Mouse (Mus musculus) heart, embryonic 11.5 days (tissue): Measurements from ENCODE around the gene Arrdc5. TPM values are rescaled to one million over a fixed set of nuclear protein-coding genes. Genes with fewer than 3 reads are reported as not detected.

Experiments
- ATAC-seq: fragments of 200-750 bp; cut with Nextera tagmentation; replicated peaks from 2 replicates; pipeline ENCODE4 v1.8.0; 2017; ENCODE audit warnings: moderate library complexity; ENCODE audit not compliant: insufficient number of reproducible peaks, low FRiP score, low TSS enrichment
- H3K27ac ChIP-seq: fragments of 300-500 bp; sonication (generic); 2 replicates; pipeline ENCODE4 v1.5.1; 2014; ENCODE audit warnings: mild to moderate bottlenecking, low read depth, low read length
- H3K27me3 ChIP-seq: fragments of 300-500 bp; sonication (generic); 2 replicates; pipeline ENCODE4 v1.6.1; 2014; ENCODE audit warnings: mild to moderate bottlenecking, low read length, mixed read lengths; ENCODE audit not compliant: control insufficient read depth, insufficient read depth
- H3K36me3 ChIP-seq: fragments of 300-500 bp; sonication (generic); 2 replicates; pipeline ENCODE4 v1.6.1; 2014; ENCODE audit warnings: mild to moderate bottlenecking, low read length, moderate library complexity, mixed read lengths; ENCODE audit not compliant: control insufficient read depth, insufficient read depth
- H3K4me1 ChIP-seq: fragments of 300-500 bp; sonication (generic); 2 replicates; pipeline ENCODE4 v1.6.1; 2014; ENCODE audit warnings: low read length; ENCODE audit not compliant: control insufficient read depth, insufficient read depth
- H3K4me2 ChIP-seq: fragments of 300-500 bp; sonication (generic); 2 replicates; pipeline ENCODE4 v1.6.1; 2014; ENCODE audit warnings: mild to moderate bottlenecking, moderate library complexity
- H3K4me3 ChIP-seq: fragments of 300-500 bp; sonication (generic); 2 replicates; pipeline ENCODE4 v1.5.1; 2014; ENCODE audit warnings: low read depth, low read length
- H3K9ac ChIP-seq: fragments of 300-500 bp; sonication (generic); 2 replicates; pipeline ENCODE4 v1.6.1; 2014; ENCODE audit warnings: mild to moderate bottlenecking, low read depth, low read length, moderate library complexity
- H3K9me3 ChIP-seq: fragments of 300-500 bp; sonication (generic); replicated peaks from 2 replicates; pipeline ENCODE4 v1.6.1; 2016; ENCODE audit warnings: low read length; ENCODE audit not compliant: control insufficient read depth
- WGBS: fragments of 180-500 bp; shearing (Covaris S2); extraction: QIAGEN DNeasy Blood & Tissue Kit; methylation state at CpG from one replicate; pipeline ENCODE4 v1.1.7; 2014; ENCODE audit not compliant: insufficient replicate concordance; 5-methylcytosine and 5-hydroxymethylcytosine counted together
- polyA plus RNA-seq: library from polyadenylated mRNA; unstranded; fragments of >200 nt; fragmentation: Nextera tagmentation; extraction: Ambion mirVana; gene quantifications from 2 replicates; pipeline ENCODE4 v1.2.1, GENCODE M21; 2014

The Arrdc5 gene
- polyA plus RNA-seq, 1 experiment from 2014 or later: not detected

- Histone ChIP-seq H3K4me2 (no peak overlapping the region), H3K4me1 (peaks cover 19% of the 10 kb centered on the region), H3K9ac (no peak overlapping the region), H3K9me3 (no peaks in the 10 kb centered on the region), H3K27ac (peak overlapping the region; percentile 92), H3K4me3 (no peak overlapping the region), H3K27me3 (no peaks in the 10 kb centered on the region), H3K36me3 (peaks cover 24% of the 10 kb centered on the region)
- ATAC-seq: no peak
- WGBS: 80% methylated on average over 5 of the region's 5 CpGs
These were observed 21.7 kb downstream of the Arrdc5 start for GRCm38 (mm10) chr17:56278340-56278739.

GRCm38 (mm10) chr17:56277567-56277893 lies 22.6 kb downstream of the Arrdc5 start:
- peaks cover 19% of the 10 kb centered on the region for H3K4me1 ChIP-seq
- H3K9ac ChIP-seq: peak overlapping the region; percentile 68
- peaks cover 17% of the 10 kb centered on the region for H3K36me3 ChIP-seq
- H3K27me3 ChIP-seq: no peaks in the 10 kb centered on the region
- H3K9me3 ChIP-seq: no peaks in the 10 kb centered on the region
- H3K4me2 ChIP-seq: peak overlapping the region; percentile 83
- H3K4me3 ChIP-seq: peak overlapping the region; percentile 65
- WGBS: 29% methylated on average over 2 of the region's 2 CpGs
- no peak for ATAC-seq
- peak overlapping the region; percentile 92 for H3K27ac ChIP-seq

DNA sequence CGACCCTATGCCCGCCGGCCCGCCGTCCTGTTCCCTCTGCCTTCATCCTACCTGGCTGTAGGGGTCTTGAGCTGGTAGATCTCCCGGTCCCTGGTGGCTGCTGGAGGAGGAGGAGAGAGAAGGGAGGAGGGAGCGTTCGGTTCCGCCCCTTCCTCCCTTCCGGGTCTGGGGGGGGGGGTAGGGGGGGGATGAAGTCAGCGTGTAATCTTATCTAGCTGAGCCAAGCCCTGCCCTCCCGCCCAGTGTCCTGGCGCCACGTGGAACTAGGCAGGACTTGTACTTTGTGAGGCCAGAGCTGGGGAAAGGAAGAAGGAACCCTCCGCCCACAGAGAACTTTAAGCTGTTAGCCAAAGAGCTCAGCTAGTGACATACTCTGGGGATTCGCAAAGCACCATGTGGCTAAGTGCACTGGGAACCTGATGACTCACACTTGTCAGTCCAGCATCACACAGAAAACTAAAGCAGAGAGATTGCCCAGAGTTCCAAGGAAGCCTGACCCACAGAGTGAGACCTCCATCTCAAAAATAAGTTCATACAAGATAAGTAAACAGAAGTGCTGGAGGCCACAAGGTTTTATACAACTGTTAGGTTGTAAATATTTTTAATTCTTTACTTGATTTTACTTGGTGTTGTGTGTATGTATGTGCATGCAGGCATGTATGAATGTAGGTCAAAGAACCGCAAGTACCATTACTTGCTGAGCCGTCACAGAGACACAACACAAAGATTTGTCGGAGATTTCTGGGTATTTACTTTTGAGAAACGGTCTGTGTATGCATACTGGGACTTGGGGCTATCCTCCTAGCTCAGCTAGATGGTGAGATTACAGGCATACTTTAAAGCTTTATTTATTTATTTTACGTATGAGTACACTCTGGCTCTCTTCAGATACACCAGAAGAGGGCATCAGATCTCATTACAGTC lies 23.2 kb downstream of the Arrdc5 start, which contains the start of gene Ticam1:
Gene Ticam1, minus strand, starts transcription at position 144 of the 924 bp plus-strand sequence.
- H3K9me3 ChIP-seq: no peaks in the 10 kb centered on the region
- ATAC-seq: peak; percentile 92
- H3K4me2 ChIP-seq: peak within 1 kb of the TSS; percentile 83
- H3K4me3 ChIP-seq: peak within 1 kb of the TSS; percentile 65
- WGBS: 8% methylated on average over 16 of the region's 21 CpGs
- peaks cover 19% of the 10 kb centered on the region for H3K4me1 ChIP-seq
- H3K36me3 ChIP-seq: peaks cover 21% of the 10 kb centered on the region
- H3K27ac ChIP-seq: peak within 1 kb of the TSS; percentile 92
- no peaks in the 10 kb centered on the region for H3K27me3 ChIP-seq
- H3K9ac ChIP-seq: peak within 1 kb of the TSS; percentile 89

GRCm38 (mm10) chr17:56275842-56276480 lies 24.1 kb downstream of the Arrdc5 start:
- peak overlapping the region; percentile 83 for H3K4me2 ChIP-seq
- H3K4me3 ChIP-seq: peak overlapping the region; percentile 65
- no peaks in the 10 kb centered on the region for H3K27me3 ChIP-seq
- peak overlapping the region; percentile 89 for H3K27ac ChIP-seq
- 0 out of 2 replicates have a peak, but pooled peaks have one; percentile 16 for ATAC-seq
- H3K4me1 ChIP-seq: peaks cover 19% of the 10 kb centered on the region
- H3K9ac ChIP-seq: peak overlapping the region; percentile 89
- H3K9me3 ChIP-seq: no peaks in the 10 kb centered on the region
- 18% methylated on average over 5 of the region's 5 CpGs for WGBS
- H3K36me3 ChIP-seq: peaks cover 23% of the 10 kb centered on the region

DNA sequence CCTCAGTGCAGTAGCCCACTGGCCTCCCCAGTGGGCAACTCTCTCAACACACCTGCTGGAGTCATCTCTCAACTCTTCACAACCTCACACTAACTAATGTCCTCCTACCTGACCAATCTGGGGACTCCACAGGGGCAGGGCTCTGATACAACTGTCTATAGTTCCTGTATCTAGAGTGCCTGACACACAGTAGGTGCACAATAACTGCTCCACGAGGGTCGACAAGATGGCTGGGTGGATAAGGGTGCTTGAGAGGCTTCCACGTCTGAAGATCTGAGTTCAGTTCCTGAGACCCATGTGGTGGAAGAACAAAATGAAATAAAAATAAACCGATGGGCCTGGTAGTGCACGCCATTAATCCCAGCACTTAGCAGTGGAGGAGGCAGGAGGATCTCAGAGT lies 26.1 kb downstream of the Arrdc5 start:
- H3K36me3 ChIP-seq: peaks cover 20% of the 10 kb centered on the region
- peaks cover 24% of the 10 kb centered on the region for H3K4me1 ChIP-seq
- H3K4me3 ChIP-seq: no peak overlapping the region
- no peak overlapping the region for H3K4me2 ChIP-seq
- H3K27me3 ChIP-seq: no peaks in the 10 kb centered on the region
- no peak overlapping the region for H3K27ac ChIP-seq
- no peaks in the 10 kb centered on the region for H3K9me3 ChIP-seq
- no peak overlapping the region for H3K9ac ChIP-seq
- no peak for ATAC-seq
- 86% methylated on average over 5 of the region's 5 CpGs for WGBS

DNA sequence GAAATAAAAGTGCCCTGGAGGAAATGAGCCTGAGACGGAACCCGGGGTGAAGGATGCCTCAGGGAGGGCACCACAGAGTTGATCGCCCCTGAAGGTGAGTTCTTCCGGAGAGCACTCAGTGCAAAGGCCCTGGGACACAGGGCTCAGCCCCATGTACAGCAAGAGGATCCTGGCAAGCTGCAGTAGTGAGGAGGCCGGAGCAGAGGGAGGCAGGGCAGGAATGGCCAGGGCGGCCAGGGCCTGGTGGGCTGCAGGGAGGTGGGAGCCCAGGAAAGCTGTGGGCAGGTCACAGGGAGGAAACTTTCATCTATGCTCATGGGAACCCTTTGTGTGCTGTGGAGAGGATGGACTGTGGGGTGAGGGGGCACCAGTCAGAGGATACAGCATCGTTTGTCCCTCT lies 26.6 kb downstream of the Arrdc5 start:
- no peaks in the 10 kb centered on the region for H3K9me3 ChIP-seq
- H3K9ac ChIP-seq: no peak overlapping the region
- H3K4me1 ChIP-seq: peaks cover 24% of the 10 kb centered on the region
- no peak for ATAC-seq
- H3K36me3 ChIP-seq: peaks cover 20% of the 10 kb centered on the region
- no peak overlapping the region for H3K4me3 ChIP-seq
- no peak overlapping the region for H3K4me2 ChIP-seq
- no peak overlapping the region for H3K27ac ChIP-seq
- 84% methylated on average over 7 of the region's 7 CpGs for WGBS
- H3K27me3 ChIP-seq: no peaks in the 10 kb centered on the region

DNA sequence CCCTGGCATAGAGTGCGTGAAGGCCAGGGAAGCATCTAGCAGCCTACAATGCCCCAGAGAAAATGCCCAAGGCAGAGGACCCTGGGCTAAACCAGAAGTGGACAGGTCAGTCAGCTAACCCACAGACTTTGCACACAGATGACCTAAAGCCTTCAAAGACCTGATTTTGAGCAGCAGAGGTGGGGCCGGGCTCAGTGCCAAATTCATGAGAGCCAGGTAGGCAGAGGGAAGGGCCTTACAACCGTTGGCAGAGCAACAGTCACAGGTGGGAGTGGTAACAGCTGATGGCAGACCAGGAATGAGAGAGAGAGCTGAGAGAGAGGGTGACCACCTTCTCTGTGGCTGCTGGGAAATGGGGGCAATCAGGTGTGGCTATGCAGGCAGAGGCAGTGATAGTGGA lies 27.4 kb downstream of the Arrdc5 start:
- Histone ChIP-seq H3K4me1 (peaks cover 18% of the 10 kb centered on the region), H3K36me3 (peaks cover 20% of the 10 kb centered on the region), H3K27ac (no peak overlapping the region), H3K9ac (no peak overlapping the region), H3K4me3 (no peak overlapping the region), H3K27me3 (no peaks in the 10 kb centered on the region), H3K9me3 (no peaks in the 10 kb centered on the region), H3K4me2 (no peak overlapping the region)
- WGBS: 79% methylated on average over 3 of the region's 3 CpGs
- ATAC-seq: no peak

DNA sequence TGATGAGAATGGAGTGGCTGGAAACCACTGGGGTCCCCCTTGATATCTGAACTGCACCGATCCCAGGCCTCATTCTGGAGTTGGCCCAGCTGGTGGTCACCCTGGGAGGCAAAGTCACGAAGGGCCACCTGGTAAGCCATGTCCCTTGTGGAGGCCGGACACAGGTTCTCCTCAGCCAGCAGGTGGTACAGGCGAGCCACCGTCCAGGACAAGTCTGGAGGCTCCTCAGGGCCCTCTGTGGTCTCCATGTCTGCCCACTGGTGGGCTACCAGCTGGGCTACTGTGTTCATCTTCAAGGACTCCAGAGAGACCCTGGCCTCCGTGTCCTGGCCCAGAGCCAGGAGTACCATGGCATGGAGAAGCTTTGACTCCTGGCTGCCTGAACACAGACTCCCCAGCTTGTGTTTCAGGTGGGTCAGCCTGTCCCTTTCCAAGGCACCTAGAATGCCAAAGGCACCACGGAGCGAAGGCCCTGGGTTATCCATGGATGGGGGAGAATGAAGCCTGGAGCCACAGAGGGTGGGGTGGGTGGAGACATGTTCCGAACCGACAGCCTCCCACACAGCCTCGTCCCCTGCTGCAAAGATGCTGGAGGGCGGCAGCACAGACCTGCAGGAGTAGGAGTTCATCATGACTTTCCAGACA lies 28.4 kb downstream of the Arrdc5 start:
- ATAC-seq: no peak
- Histone ChIP-seq H3K27ac (no peak overlapping the region), H3K9me3 (no peaks in the 10 kb centered on the region), H3K36me3 (peaks cover 20% of the 10 kb centered on the region), H3K9ac (no peak overlapping the region), H3K4me2 (no peak overlapping the region), H3K4me3 (no peak overlapping the region), H3K4me1 (peaks cover 10% of the 10 kb centered on the region; the same call in 1 of the 2 replicates), H3K27me3 (no peaks in the 10 kb centered on the region)
- 87% methylated on average over 12 of the region's 12 CpGs for WGBS
